Mouse (Mus musculus) lung, embryonic 14.5 days (tissue): ENCODE data around the gene Rere. TPM values are rescaled to one million over a fixed set of nuclear protein-coding genes. Genes with fewer than 3 reads are reported as not detected.
"Not testable (repeated sequence)": the region's sequence is repeated elsewhere in the genome, so short reads cannot be mapped to it uniquely, and the experiment has no call there.

Experiments used
- ATAC-seq: fragments of 200-750 bp; cut with Nextera tagmentation; 2 replicates; pipeline ENCODE4 v1.8.0; 2017; ENCODE audit warnings: mild to moderate bottlenecking, moderate TSS enrichment, moderate library complexity; ENCODE audit not compliant: insufficient read depth
- DNase-seq: peaks from one replicate; pipeline ENCODE4 v3.0.0-alpha.2; 2015
- H3K27ac ChIP-seq: fragments of 300-500 bp; sonication (generic); 2 replicates; pipeline ENCODE4 v1.5.1; 2014; ENCODE audit warnings: low read depth, mild to moderate bottlenecking, moderate library complexity
- H3K27me3 ChIP-seq: fragments of 300-500 bp; sonication (generic); 2 replicates; pipeline ENCODE4 v1.6.1; 2014; ENCODE audit warnings: low read length, control low read depth; ENCODE audit not compliant: insufficient read depth
- H3K36me3 ChIP-seq: fragments of 300-500 bp; sonication (generic); 2 replicates; pipeline ENCODE4 v1.6.1; 2014; ENCODE audit warnings: control low read depth; ENCODE audit not compliant: insufficient read depth
- H3K4me1 ChIP-seq: fragments of 300-500 bp; sonication (generic); 2 replicates; pipeline ENCODE4 v1.6.1; 2014; ENCODE audit warnings: antibody characterized with exemption, control low read depth; ENCODE audit not compliant: insufficient read depth
- H3K4me2 ChIP-seq: fragments of 300-500 bp; sonication (generic); 2 replicates; pipeline ENCODE4 v1.6.1; 2014; ENCODE audit warnings: mild to moderate bottlenecking
- H3K4me3 ChIP-seq: fragments of 300-500 bp; sonication (generic); 2 replicates; pipeline ENCODE4 v1.5.1; 2014; ENCODE audit warnings: low read depth, low read length
- H3K9ac ChIP-seq: fragments of 300-500 bp; sonication (generic); 2 replicates; pipeline ENCODE4 v1.6.1; 2014
- H3K9me3 ChIP-seq: fragments of 300-500 bp; sonication (generic); 2 replicates; pipeline ENCODE4 v1.6.1; 2016; ENCODE audit warnings: low read depth, low read length, control low read depth
- CTCF ChIP-seq: IDR thresholded peaks from 2 replicates; pipeline ENCODE4 v1.5.1; 2016; ENCODE audit warnings: antibody characterized with exemption, low read depth
- WGBS: fragments of 180-500 bp; shearing (Covaris S2); extraction: QIAGEN DNeasy Blood & Tissue Kit; methylation state at CpG from one replicate; pipeline ENCODE4 v1.1.7; 2014; 5-methylcytosine and 5-hydroxymethylcytosine counted together
- polyA plus RNA-seq: library from polyadenylated mRNA; unstranded; fragments of >200 nt; fragmentation: Nextera tagmentation; extraction: Ambion mirVana; gene quantifications from 2 replicates; pipeline ENCODE4 v1.2.1, GENCODE M21; 2014

The Rere gene
- polyA plus RNA-seq, 1 experiment from 2014 or later = 41.5 TPM

DNA sequence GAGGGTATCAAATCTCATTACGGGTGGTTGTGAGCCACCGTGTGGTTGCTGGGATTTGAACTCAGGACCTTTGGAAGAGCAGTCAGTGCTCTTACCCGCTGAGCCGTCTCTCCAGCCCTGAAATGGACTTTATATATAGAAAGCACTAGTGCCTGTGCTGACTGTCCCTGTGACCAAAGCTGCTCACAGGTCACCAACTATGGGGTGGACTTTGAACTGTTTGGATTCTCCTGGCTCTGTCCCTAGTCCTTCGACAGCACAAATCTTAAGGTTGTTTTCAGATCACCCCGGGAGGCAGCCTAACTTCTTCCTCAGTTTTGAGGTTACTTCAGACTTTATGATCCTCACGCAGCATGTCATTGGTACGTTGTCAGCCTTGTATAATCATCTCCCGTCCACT lies 267.9 kb downstream of the Rere start:
- DNase-seq (peak; percentile 58), ATAC-seq (peak; percentile 32; the same call in 1 of the 2 replicates)
- WGBS = 51% methylated on average over 9 of the region's 9 CpGs
- Histone ChIP-seq H3K4me1 (peaks cover 14% of the 10 kb centered on the region), H3K9me3 (no peaks in the 10 kb centered on the region), H3K4me3 (no peak overlapping the region), H3K9ac (no peak overlapping the region), H3K27ac (peak overlapping the region; percentile 56), H3K27me3 (no peaks in the 10 kb centered on the region), H3K36me3 (0 out of 2 replicates have a peak, but pooled peaks cover 3% of the 10 kb centered on the region), H3K4me2 (no peak overlapping the region)
- TF ChIP-seq CTCF = no peak

DNA sequence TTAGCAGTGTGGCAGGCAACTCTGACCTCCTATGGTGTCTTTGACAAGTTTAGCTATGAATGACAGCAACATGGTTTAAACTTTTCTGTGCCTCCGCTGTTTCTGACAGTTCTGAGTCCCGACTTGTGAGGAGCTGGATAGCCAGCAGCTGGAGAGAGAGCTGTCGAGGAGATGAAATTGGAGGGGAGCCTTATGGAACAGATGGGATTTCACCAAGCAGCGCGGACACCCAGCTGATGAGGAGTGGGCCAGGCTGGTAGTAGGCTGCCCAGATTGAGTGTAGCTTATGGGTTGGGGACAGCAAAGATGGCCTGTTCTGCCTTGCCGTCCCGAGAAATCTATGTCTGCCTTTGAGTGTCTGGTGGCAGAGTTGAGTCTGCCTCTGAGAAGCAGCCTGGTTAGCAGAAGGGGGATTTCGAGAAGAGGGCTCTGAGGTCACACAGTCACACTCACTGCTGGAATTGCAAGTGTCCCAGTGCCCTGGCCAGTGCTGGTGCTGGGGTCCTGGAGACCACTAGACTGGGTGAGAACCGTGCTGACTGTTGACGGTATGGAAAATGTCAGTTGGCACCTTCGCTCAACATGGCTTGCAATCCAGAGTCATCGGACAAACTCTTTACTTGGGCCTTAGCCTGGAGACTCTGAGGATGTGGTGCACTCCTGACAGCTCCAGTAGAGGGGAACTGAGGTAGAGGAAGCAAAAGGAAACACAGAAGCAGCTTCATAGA lies 268.7 kb downstream of the Rere start:
- ATAC-seq = peak; percentile 92
- DNase-seq = peak; percentile 85
- H3K27ac ChIP-seq = peak overlapping the region; percentile 80
- peaks cover 14% of the 10 kb centered on the region for H3K4me1 ChIP-seq
- no peak overlapping the region for H3K9ac ChIP-seq
- 0 out of 2 replicates have a peak, but pooled peaks cover 3% of the 10 kb centered on the region for H3K36me3 ChIP-seq
- H3K4me3 ChIP-seq = no peak overlapping the region
- H3K27me3 ChIP-seq = no peaks in the 10 kb centered on the region
- 37% methylated on average over 12 of the region's 12 CpGs for WGBS
- no peaks in the 10 kb centered on the region for H3K9me3 ChIP-seq
- no peak for TF ChIP-seq CTCF
- H3K4me2 ChIP-seq = no peak overlapping the region

DNA sequence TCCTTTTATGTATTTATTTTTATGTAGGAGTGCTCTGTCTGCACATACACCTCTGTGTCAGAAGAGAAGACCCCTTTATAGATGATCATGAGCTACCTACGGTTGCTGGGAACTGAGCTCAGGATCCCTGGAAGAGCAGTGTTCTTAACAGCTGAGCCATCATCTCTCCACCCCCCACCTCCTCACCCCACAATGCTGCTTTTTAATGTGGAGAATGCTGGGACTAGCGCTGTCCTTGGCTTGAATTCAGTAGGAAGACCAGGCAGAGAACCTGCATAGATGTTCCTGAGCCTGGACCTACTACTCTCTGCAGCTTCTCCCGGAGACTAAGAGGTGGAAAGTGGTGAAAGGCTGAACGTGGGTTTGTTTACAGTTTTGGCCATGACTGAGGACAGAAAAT lies 269.9 kb downstream of the Rere start:
- Histone ChIP-seq H3K36me3 (no peaks in the 10 kb centered on the region; the same call in 1 of the 2 replicates), H3K9me3 (no peaks in the 10 kb centered on the region), H3K9ac (no peak overlapping the region), H3K4me3 (no peak overlapping the region), H3K4me2 (no peak overlapping the region), H3K27ac (no peak overlapping the region), H3K27me3 (no peaks in the 10 kb centered on the region), H3K4me1 (peaks cover 19% of the 10 kb centered on the region)
- DNase-seq = no peak
- TF ChIP-seq CTCF = no peak
- no peak for ATAC-seq
- WGBS = 46% methylated on average over 4 of the region's 4 CpGs

DNA sequence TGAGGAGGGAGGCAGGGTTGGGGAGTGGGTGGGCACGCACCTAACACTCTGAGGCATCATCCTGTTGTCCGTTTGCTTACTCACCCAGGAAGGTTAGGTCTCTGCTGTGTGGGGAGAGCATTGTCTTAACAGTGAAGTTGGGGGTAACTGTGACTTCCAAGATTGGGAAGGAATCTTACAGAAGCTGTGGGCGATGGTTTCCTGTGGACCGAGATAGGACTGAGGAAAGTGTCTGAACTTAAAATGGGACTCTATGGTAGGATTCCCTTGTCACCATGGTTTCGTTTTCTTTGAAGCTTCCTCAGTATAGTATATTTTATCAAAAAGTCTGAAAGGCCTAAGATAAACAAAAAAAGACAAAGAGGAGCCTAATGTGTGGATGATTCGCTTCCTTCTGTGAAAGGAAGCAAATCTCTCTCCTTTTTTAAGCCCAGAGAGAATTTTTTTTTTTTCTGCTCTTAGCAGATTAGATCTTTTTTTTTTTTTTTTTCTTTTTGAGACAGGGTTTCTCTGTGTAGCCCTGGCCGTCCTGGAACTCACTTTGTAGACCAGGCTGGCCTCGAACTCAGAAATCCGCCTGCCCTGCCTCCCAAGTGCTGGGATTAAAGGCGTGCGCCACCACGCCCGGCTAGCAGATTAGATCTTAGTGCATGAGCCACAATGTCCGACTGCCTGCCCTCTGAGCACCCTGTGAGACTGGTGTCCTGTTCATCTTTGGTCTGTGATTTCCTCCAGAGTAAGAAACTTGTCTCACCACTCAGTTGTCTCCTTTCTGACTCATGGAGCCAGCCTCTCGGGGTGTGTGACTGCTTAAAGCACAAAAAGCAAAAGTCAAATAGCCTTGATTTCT lies 271.5 kb downstream of the Rere start:
- Histone ChIP-seq H3K4me1 (peaks cover 23% of the 10 kb centered on the region), H3K9me3 (no peaks in the 10 kb centered on the region), H3K4me3 (no peak overlapping the region), H3K36me3 (no peaks in the 10 kb centered on the region; the same call in 1 of the 2 replicates), H3K9ac (no peak overlapping the region), H3K27me3 (no peaks in the 10 kb centered on the region), H3K27ac (no peak overlapping the region), H3K4me2 (no peak overlapping the region)
- TF ChIP-seq CTCF = no peak
- ATAC-seq (no peak), DNase-seq (no peak)
- 64% methylated on average over 15 of the region's 15 CpGs for WGBS

DNA sequence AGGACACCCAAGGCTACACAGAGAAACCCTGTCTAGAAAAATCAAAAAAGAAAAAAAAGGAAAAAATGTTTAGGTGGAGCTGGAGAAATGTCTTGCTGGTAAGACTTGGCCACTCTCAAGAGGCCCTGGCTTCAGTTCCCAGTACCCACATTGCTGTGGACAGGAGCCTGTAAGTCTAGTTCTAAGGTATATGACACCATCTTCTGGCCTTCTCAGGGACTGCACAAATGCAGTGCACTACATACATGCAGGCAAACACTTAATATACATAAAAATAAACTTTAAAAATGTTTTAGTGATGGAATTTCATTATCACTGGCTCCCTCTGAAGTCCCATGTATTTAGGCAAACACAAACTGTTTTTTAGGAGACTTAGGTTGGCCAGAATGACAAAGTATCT lies 274.3 kb downstream of the Rere start:
- Histone ChIP-seq H3K4me2 (no peak overlapping the region), H3K27ac (peak overlapping the region; percentile 85; the same call in 1 of the 2 replicates), H3K4me1 (peaks cover 15% of the 10 kb centered on the region)

DNA sequence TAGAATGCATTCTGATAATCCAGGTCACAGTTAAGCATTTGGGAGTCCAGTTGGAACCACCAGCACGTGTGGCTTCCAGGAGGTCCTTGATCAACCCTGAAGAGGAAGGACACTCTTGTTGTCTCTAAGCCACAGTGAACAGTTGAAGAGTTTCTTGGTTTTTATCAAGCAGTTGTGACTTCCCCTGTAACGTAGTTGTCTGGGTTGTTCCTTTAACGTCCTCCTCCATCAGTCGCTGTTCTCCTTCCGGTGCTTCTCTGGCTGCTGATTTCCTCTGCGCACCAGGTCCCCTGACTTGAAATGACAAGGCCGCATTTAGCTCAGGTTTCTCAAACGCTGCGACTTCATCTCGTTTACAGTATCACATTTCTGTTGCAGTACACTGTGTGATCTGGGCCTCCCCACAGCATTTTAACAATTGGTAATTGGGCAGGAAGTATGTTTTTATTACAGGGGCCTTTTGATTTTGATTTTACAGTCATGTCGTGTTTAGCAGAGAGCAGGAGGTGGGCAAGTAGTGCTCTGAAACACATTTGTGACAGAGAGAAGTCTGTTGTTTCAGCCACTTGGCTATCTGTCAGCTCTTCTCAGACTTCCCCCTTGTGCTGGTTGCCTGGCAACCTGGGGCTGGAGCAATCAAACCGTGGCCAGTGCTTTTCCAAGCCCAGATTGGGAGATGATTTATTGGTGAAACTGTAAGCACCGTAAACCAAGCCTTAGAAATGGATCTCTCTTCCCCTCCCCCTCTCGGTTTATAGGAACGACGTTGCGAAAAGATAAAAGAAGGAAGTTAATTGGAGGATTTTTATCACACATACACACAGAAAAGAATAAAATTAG lies 275.2 kb downstream of the Rere start:
- Histone ChIP-seq H3K4me2 (peak overlapping the region; percentile 37), H3K27me3 (no peaks in the 10 kb centered on the region), H3K4me1 (peaks cover 13% of the 10 kb centered on the region), H3K4me3 (no peak overlapping the region; the same call in 1 of the 2 replicates), H3K36me3 (no peaks in the 10 kb centered on the region; the same call in 1 of the 2 replicates), H3K27ac (peak overlapping the region; percentile 85), H3K9ac (no peak overlapping the region; the same call in 1 of the 2 replicates), H3K9me3 (no peaks in the 10 kb centered on the region)
- no peak for TF ChIP-seq CTCF
- ATAC-seq (peak; percentile 81), DNase-seq (peak; percentile 90)
- 7% methylated on average over 17 of the region's 17 CpGs for WGBS

More for the DNA sequence above, 274.3 kb downstream of the Rere start:
- no peaks in the 10 kb centered on the region; the same call in 1 of the 2 replicates for H3K36me3 ChIP-seq
- H3K27me3 ChIP-seq = no peaks in the 10 kb centered on the region
- no peak overlapping the region for H3K4me3 ChIP-seq
- no peak overlapping the region for H3K9ac ChIP-seq
- no peak for ATAC-seq
- DNase-seq = no peak
- peak; percentile 19; the same call in 1 of the 2 replicates for TF ChIP-seq CTCF
- H3K9me3 ChIP-seq = no peaks in the 10 kb centered on the region

DNA sequence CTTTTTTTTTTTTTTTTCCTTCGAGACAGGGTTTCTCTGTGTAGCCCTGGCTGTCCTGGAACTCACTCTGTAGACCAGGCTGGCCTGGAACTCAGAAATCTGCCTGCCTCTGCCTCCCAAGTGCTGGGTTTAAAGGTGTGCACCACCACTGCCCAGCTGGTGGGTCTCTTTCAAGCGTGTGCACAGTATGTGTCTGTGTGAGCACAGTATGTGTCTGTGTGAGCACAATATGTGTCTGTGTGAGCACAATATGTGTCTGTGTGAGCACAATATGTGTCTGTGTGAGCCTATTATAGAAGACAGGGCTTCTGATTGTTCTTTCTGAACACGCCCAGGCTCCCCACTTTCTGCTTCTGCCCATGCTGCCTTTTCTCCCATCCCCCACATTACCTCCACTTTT lies 275.8 kb downstream of the Rere start:
- Histone ChIP-seq H3K4me1 (peaks cover 11% of the 10 kb centered on the region), H3K27ac (peak overlapping the region; percentile 2; the same call in 1 of the 2 replicates)
- not testable (repeated sequence) for H3K9ac ChIP-seq, H3K4me3 ChIP-seq, H3K27me3 ChIP-seq, H3K36me3 ChIP-seq, H3K9me3 ChIP-seq, H3K4me2 ChIP-seq, DNase-seq
- WGBS = 67% methylated on average over 3 of the region's 3 CpGs
- ATAC-seq = peak; percentile 39; the same call in 1 of the 2 replicates
